In the genomic region with DNA sequence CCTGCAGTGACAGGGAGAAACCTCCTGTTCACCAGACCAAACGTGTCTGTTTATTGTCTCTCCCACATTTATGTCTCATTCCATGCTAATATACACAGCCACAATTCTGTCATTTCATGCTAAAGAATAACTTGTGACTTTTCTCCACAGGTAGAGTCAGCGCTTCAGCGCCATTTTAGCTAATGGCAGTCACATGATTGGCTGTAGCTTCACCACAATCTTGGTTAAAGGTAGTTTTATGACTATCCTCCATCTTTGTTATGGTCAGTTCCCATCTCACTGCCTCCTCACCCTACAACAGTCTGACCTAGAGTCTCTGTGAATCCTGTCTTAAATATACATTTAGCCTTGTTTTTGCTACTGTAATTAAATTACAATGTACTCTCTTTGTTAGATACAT, we compare ENCODE assay signal across 26 mouse cellular contexts.
"Had no signal": no experiment of that assay in that cellular context is flagged by ENCODE, and none has a peak within 500 bp of the region (broad histone marks: within the 10 kb centered on the region; RNA-seq: fewer than 3 reads in every experiment).

No protein-coding gene starts in this region.

- H3K4me1 ChIP-seq: heart, embryonic 10.5 days; heart, embryonic 12.5 days; hindbrain, embryonic 10.5 days; intestine, embryonic 15.5 days; limb, embryonic 13.5 days; limb, embryonic 15.5 days; liver, embryonic 12.5 days had no signal

- H3K36me3 ChIP-seq: heart, embryonic 10.5 days; heart, embryonic 12.5 days; hindbrain, embryonic 10.5 days; intestine, embryonic 15.5 days; limb, embryonic 13.5 days; limb, embryonic 15.5 days; liver, embryonic 12.5 days had no signal

- DNase-seq: gastrocnemius, adult 2 months; gastrocnemius, postnatal 10 days; gastrocnemius, postnatal 25 days; heart, adult 18-20 months; heart, postnatal 10 days; heart, postnatal 4 days; kidney, adult 18-20 months; kidney, adult 8-10 months; kidney, postnatal 10 days; kidney, postnatal 25 days; kidney, postnatal 4 days; layer of hippocampus, adult 9-11 months; layer of hippocampus, postnatal 36 days; left cerebral cortex, postnatal 4 days had no signal

- H3K4me2 ChIP-seq: heart, embryonic 12.5 days; hindbrain, embryonic 14.5 days; intestine, embryonic 15.5 days; limb, embryonic 13.5 days; limb, embryonic 15.5 days; liver, embryonic 12.5 days had no signal

- H3K9me3 ChIP-seq: heart, embryonic 10.5 days; heart, embryonic 12.5 days; hindbrain, embryonic 10.5 days; intestine, embryonic 15.5 days; limb, embryonic 13.5 days; limb, embryonic 15.5 days; liver, embryonic 12.5 days had no signal

- H3K27ac ChIP-seq: gastrocnemius, adult 2 months; heart, embryonic 10.5 days; hindbrain, embryonic 10.5 days; hindbrain, embryonic 14.5 days; intestine, embryonic 15.5 days; limb, embryonic 13.5 days; limb, embryonic 15.5 days; liver, embryonic 12.5 days; liver, embryonic 14.5 days had no signal

- ATAC-seq: hindbrain, embryonic 16.5 days; inflammation-experienced regulatory T-cells, adult 6 months; intestine, embryonic 15.5 days; intestine, postnatal 0 days; liver, embryonic 12.5 days had no signal

- H3K27me3 ChIP-seq: heart, embryonic 12.5 days; intestine, embryonic 15.5 days; limb, embryonic 13.5 days; limb, embryonic 15.5 days; liver, embryonic 12.5 days had no signal

- H3K9ac ChIP-seq: heart, embryonic 12.5 days; hindbrain, embryonic 14.5 days; intestine, embryonic 15.5 days; limb, embryonic 13.5 days; limb, embryonic 15.5 days; liver, embryonic 12.5 days; liver, embryonic 14.5 days had no signal

- H3K4me3 ChIP-seq: gastrocnemius, adult 2 months; heart, embryonic 10.5 days; heart, embryonic 12.5 days; hindbrain, embryonic 10.5 days; intestine, embryonic 15.5 days; limb, embryonic 13.5 days; limb, embryonic 15.5 days; liver, embryonic 12.5 days had no signal
